ENCODE assay signal across 21 mouse cellular contexts in the genomic region with DNA sequence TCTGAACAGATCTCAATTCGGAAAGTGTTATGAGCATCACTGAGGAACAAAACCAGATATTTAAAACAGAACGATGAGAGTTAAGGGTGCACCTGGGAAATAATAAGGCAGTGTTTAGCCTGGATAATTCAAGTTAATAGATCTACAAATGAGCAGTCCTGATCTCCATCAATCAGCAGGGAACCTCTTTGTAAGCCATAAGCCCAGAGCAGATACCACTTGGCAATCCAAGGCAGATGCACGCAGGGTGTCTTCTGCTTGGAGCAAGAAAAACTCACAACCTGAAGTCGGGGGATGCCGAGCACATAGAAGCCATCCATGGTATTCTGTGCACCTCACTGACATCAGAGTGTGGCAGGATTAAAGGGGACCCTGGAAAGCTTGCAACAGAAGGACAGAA. TPM values are rescaled to one million over a fixed set of nuclear protein-coding genes. Genes with fewer than 3 reads are reported as not detected.
"Had no signal": no experiment of that assay in that cellular context is flagged by ENCODE, and none has a peak within 500 bp of the region (broad histone marks: within the 10 kb centered on the region; RNA-seq: fewer than 3 reads in every experiment).

No protein-coding gene starts in this region.

- H3K9ac ChIP-seq: limb, embryonic 12.5 days; limb, embryonic 15.5 days; liver, embryonic 14.5 days; liver, postnatal 0 days; lung, embryonic 14.5 days; midbrain, embryonic 12.5 days; neural tube, embryonic 12.5 days had no signal

- H3K36me3 ChIP-seq: limb, embryonic 12.5 days; limb, embryonic 15.5 days; midbrain, embryonic 12.5 days; neural tube, embryonic 12.5 days had no signal

- ATAC-seq: liver, postnatal 0 days; lung, postnatal 0 days; midbrain, embryonic 16.5 days had no signal

- H3K27me3 ChIP-seq: limb, embryonic 12.5 days; limb, embryonic 15.5 days; midbrain, embryonic 12.5 days; neural tube, embryonic 12.5 days had no signal

- H3K27ac ChIP-seq: limb, embryonic 12.5 days; limb, embryonic 15.5 days; liver, embryonic 14.5 days; macrophage; midbrain, embryonic 12.5 days; neural tube, embryonic 12.5 days; stomach, postnatal 0 days had no signal

- H3K4me3 ChIP-seq: limb, embryonic 12.5 days; limb, embryonic 15.5 days; midbrain, embryonic 12.5 days; neural tube, embryonic 12.5 days had no signal

- H3K4me2 ChIP-seq: limb, embryonic 12.5 days; limb, embryonic 15.5 days; liver, embryonic 11.5 days; lung, embryonic 14.5 days; midbrain, embryonic 12.5 days; neural tube, embryonic 12.5 days had no signal

- DNase-seq: kidney, adult 11 months; kidney, adult 8-10 months; kidney, postnatal 14 days; kidney, postnatal 4 days; liver, postnatal 0 days; lung, embryonic 14.5 days; right cerebral cortex, adult 18-20 months; right cerebral cortex, postnatal 14 days; right cerebral cortex, postnatal 4 days; thymus, postnatal 25 days had no signal

- H3K9me3 ChIP-seq: limb, embryonic 12.5 days; limb, embryonic 15.5 days; midbrain, embryonic 12.5 days; neural tube, embryonic 12.5 days had no signal

- H3K4me1 ChIP-seq: limb, embryonic 12.5 days; limb, embryonic 15.5 days; neural tube, embryonic 12.5 days had no signal

RNA-seq across cellular contexts. Expression of gene Myo16, which starts 31.0 kb away (rescaled TPM):
- total RNA-seq: megakaryocyte, adult 5-6 weeks had no signal
- polyA plus RNA-seq: macrophage had no signal
